Mouse (Mus musculus) CH12.LX (cell line): Measurements from ENCODE around the gene Pimreg. TPM values are rescaled to one million over a fixed set of nuclear protein-coding genes. Genes with fewer than 3 reads are reported as not detected.

ENCODE experiments used
- DNase-seq: peaks from one replicate; pipeline ENCODE4 v3.0.0-alpha.2; 2013; ENCODE audit errors: extremely low read depth
- H3K27ac ChIP-seq: 2 replicates; pipeline ENCODE4 v1.5.1; 2012; ENCODE audit warnings: low read depth, mild to moderate bottlenecking, control low read depth, moderate library complexity; ENCODE audit not compliant: insufficient read depth
- H3K27me3 ChIP-seq: replicated peaks from 2 replicates; pipeline ENCODE3; 2012; ENCODE audit warnings: inconsistent platforms
- H3K36me3 ChIP-seq, 2 experiments: replicated peaks in 1 of 2; 2 replicates each; pipeline versions ENCODE3 to v1.6.1; 2012; ENCODE audit warnings: inconsistent platforms in 1 of 2, low read length in 1 of 2, mild to moderate bottlenecking in 1 of 2, mixed read lengths in 1 of 2, moderate library complexity in 1 of 2; ENCODE audit not compliant: control insufficient read depth in 1 of 2, insufficient read depth in 1 of 2
- H3K4me1 ChIP-seq, 2 experiments: 2 replicates each; pipeline ENCODE4 v1.6.1; 2012; ENCODE audit warnings: inconsistent platforms in 1 of 2, moderate library complexity in 1 of 2; ENCODE audit not compliant: insufficient read depth in 2 of 2, control insufficient read depth in 1 of 2
- H3K4me2 ChIP-seq: 2 replicates; pipeline ENCODE4 v1.6.1; 2012; ENCODE audit warnings: low read depth, mild to moderate bottlenecking, control low read depth; ENCODE audit not compliant: poor library complexity, insufficient read depth, severe bottlenecking
- H3K4me3 ChIP-seq, 3 experiments: fragments of 150-350 bp in 1 of 3; sonication (generic) in 1 of 3; replicated peaks in 1 of 3; 2 replicates each; pipeline versions ENCODE3 to v1.5.1; 2011 to 2012; ENCODE audit warnings: low read depth in 2 of 3, low read length in 2 of 3, mild to moderate bottlenecking in 2 of 3, moderate library complexity in 2 of 3, control low read depth in 1 of 3, improper control_type of control experiment in 1 of 3, inconsistent platforms in 1 of 3, mixed read lengths in 1 of 3; ENCODE audit not compliant: poor library complexity in 1 of 3
- H3K79me2 ChIP-seq: replicated peaks from 2 replicates; pipeline ENCODE4 v1.6.1; 2012; ENCODE audit warnings: mild to moderate bottlenecking, moderate library complexity; ENCODE audit not compliant: control insufficient read depth, poor library complexity, insufficient read depth, severe bottlenecking; ENCODE audit errors: extremely low read depth
- H3K9ac ChIP-seq: 2 replicates; pipeline ENCODE4 v1.6.1; 2012; ENCODE audit warnings: low read depth, mild to moderate bottlenecking, control low read depth, moderate library complexity; ENCODE audit not compliant: insufficient read depth
- H3K9me3 ChIP-seq: replicated peaks from 2 replicates; pipeline ENCODE3; 2012; ENCODE audit warnings: low read length, inconsistent platforms, mixed read lengths
- BHLHE40 ChIP-seq: IDR thresholded peaks from 2 replicates; pipeline ENCODE4 v1.6.1; 2011; ENCODE audit warnings: mild to moderate bottlenecking, low read depth, low read length, improper control_type of control experiment
- CHD1 ChIP-seq: IDR thresholded peaks from 2 replicates; pipeline ENCODE4 v1.6.1; 2012; ENCODE audit warnings: low read depth, low read length, improper control_type of control experiment, inconsistent platforms
- CHD2 ChIP-seq: IDR thresholded peaks from 2 replicates; pipeline ENCODE4 v1.6.1; 2011; ENCODE audit warnings: low read length, improper control_type of control experiment
- CTCF ChIP-seq, 2 experiments: IDR thresholded peaks in 1 of 2; conservative IDR thresholded peaks in 1 of 2; 2 replicates each; pipeline ENCODE4 v1.5.1; 2011 to 2012; ENCODE audit warnings: low read depth in 2 of 2, low read length in 2 of 2, improper control_type of control experiment in 1 of 2, inconsistent platforms in 1 of 2, mild to moderate bottlenecking in 1 of 2, moderate library complexity in 1 of 2
- E2F4 ChIP-seq: IDR thresholded peaks from 2 replicates; pipeline ENCODE4 v1.6.1; 2011; ENCODE audit warnings: low read depth, low read length, improper control_type of control experiment; ENCODE audit not compliant: insufficient replicate concordance
- IRF4 ChIP-seq: IDR thresholded peaks from 2 replicates; pipeline ENCODE4 v1.6.1; 2014; ENCODE audit warnings: low read depth, mild to moderate bottlenecking, inconsistent platforms, low read length, improper control_type of control experiment
- JUND ChIP-seq: conservative IDR thresholded peaks from 2 replicates; pipeline ENCODE4 v1.6.1; 2011; ENCODE audit warnings: low read depth, low read length, improper control_type of control experiment
- MAX ChIP-seq: IDR thresholded peaks from 2 replicates; pipeline ENCODE4 v1.6.1; 2011; ENCODE audit warnings: low read length, improper control_type of control experiment
- MEF2A ChIP-seq: IDR thresholded peaks from 2 replicates; pipeline ENCODE4 v1.6.1; 2014; ENCODE audit warnings: low read depth, mild to moderate bottlenecking, inconsistent platforms, low read length, improper control_type of control experiment, borderline replicate concordance
- MXI1 ChIP-seq: IDR thresholded peaks from 2 replicates; pipeline ENCODE4 v1.6.1; 2011; ENCODE audit warnings: mild to moderate bottlenecking, low read depth, low read length, improper control_type of control experiment
- MYC ChIP-seq: IDR thresholded peaks from 2 replicates; pipeline ENCODE4 v1.6.1; 2011; ENCODE audit warnings: low read depth, mild to moderate bottlenecking, improper control_type of control experiment, low read length
- NELFE ChIP-seq: IDR thresholded peaks from 2 replicates; pipeline ENCODE4 v1.6.1; 2011; ENCODE audit warnings: low read depth, low read length, improper control_type of control experiment
- PAX5 ChIP-seq: IDR thresholded peaks from 2 replicates; pipeline ENCODE4 v1.6.1; 2012; ENCODE audit warnings: low read length, inconsistent platforms, mixed read lengths
- POLR2A ChIP-seq: IDR thresholded peaks from 2 replicates; pipeline ENCODE4 v1.6.1; 2011; ENCODE audit warnings: low read depth, mild to moderate bottlenecking, improper control_type of control experiment, low read length
- RAD21 ChIP-seq: IDR thresholded peaks from 2 replicates; pipeline ENCODE4 v1.6.1; 2011; ENCODE audit warnings: low read depth, mild to moderate bottlenecking, low read length, improper control_type of control experiment, moderate library complexity
- SIN3A ChIP-seq: IDR thresholded peaks from 2 replicates; pipeline ENCODE4 v1.6.1; 2012; ENCODE audit warnings: low read length, improper control_type of control experiment, inconsistent platforms
- SMC3 ChIP-seq: IDR thresholded peaks from 2 replicates; pipeline ENCODE4 v1.6.1; 2011; ENCODE audit warnings: low read depth, low read length, improper control_type of control experiment
- TCF12 ChIP-seq: IDR thresholded peaks from 2 replicates; pipeline ENCODE4 v1.6.1; 2014; ENCODE audit warnings: low read depth, mild to moderate bottlenecking, inconsistent platforms, low read length, improper control_type of control experiment
- UBTF ChIP-seq: IDR thresholded peaks from 2 replicates; pipeline ENCODE4 v1.6.1; 2012; ENCODE audit warnings: low read depth, mild to moderate bottlenecking, inconsistent platforms, low read length, improper control_type of control experiment, moderate library complexity
- USF1 ChIP-seq: IDR thresholded peaks from 2 replicates; pipeline ENCODE4 v1.6.1; 2014; ENCODE audit warnings: low read depth, mild to moderate bottlenecking, inconsistent platforms, low read length, improper control_type of control experiment
- ZC3H11A ChIP-seq: IDR thresholded peaks from 2 replicates; pipeline ENCODE4 v1.6.1; 2012; ENCODE audit warnings: low read depth, mild to moderate bottlenecking, inconsistent platforms, low read length, improper control_type of control experiment
- ZMIZ1 ChIP-seq: IDR thresholded peaks from 2 replicates; pipeline ENCODE4 v1.6.1; 2012; ENCODE audit warnings: low read depth, mild to moderate bottlenecking, inconsistent platforms, low read length, improper control_type of control experiment
- ZNF384 ChIP-seq: IDR thresholded peaks from 2 replicates; pipeline ENCODE4 v1.6.1; 2012; ENCODE audit warnings: low read depth, low read length, improper control_type of control experiment, inconsistent platforms
- dilution Hi-C: fragments of 300-500 bp; cut with MboI; formaldehyde crosslinking; loops from 2 replicates; pipeline ENCODE4 v1.14.3; 2020; ENCODE audit warnings: low sequenced_read_pairs; ENCODE audit not compliant: extremely low pct_unique_long_range_greater_than_20kb, extremely low pct_ligation_motif_present
- in situ Hi-C: fragments of 300-500 bp; cut with MboI; formaldehyde crosslinking; loops from 3 replicates; pipeline ENCODE4 v1.14.3; 2019; ENCODE audit warnings: low sequenced_read_pairs, low pct_ligation_motif_present, low pct_unique_long_range_greater_than_20kb, mixed read lengths
- polyA plus RNA-seq: library from polyadenylated mRNA; unstranded; fragments of >175 nt; gene quantifications from 2 replicates; pipeline ENCODE4 v1.2.1, GENCODE M21; 2012; ENCODE audit warnings: low read depth; ENCODE audit not compliant: insufficient read length
- total RNA-seq, 2 experiments: library from RNA; depleted of rRNA; stranded (reverse); fragments of 300-350 nt in 1 of 2; fragments of >200 nt in 1 of 2; gene quantifications; 2 replicates each; pipeline ENCODE4 v1.2.3; 2012 to 2014

The Pimreg gene
- total and polyA plus RNA-seq, 3 experiments = 26.4 to 52.7 (median 27.9) TPM

GRCm38 (mm10) chr11:72052636-72053035, 10.8 kb downstream of the Pimreg start:
- Histone ChIP-seq H3K79me2 (no peaks in the 10 kb centered on the region), H3K4me2 (no peak overlapping the region), H3K27me3 (peaks cover 16% of the 10 kb centered on the region), H3K4me1 (peaks cover 2 to 19% of the 10 kb centered on the region in 2 experiments; a peak in 2 of 4 replicates), H3K9ac (no peak overlapping the region), H3K4me3 (no peak overlapping the region), H3K36me3 (peaks cover 0 to 15% of the 10 kb centered on the region in 2 experiments), H3K27ac (no peak overlapping the region), H3K9me3 (no peaks in the 10 kb centered on the region)
- DNase-seq = peak; percentile 90
- dilution Hi-C loops (no loop called here), in situ Hi-C loops (no loop called here)
- TF ChIP-seq IRF4 = peak; percentile 42; the same call in 1 of the 2 replicates
- peak; percentile 43 for TF ChIP-seq ZC3H11A
- TF ChIP-seq NELFE = peak; percentile 54; the same call in 1 of the 2 replicates
- peak; percentile 95 for TF ChIP-seq RAD21
- no peak for TF ChIP-seq JUND
- TF ChIP-seq TCF12 = no peak
- peak; percentile 96 for TF ChIP-seq MYC
- TF ChIP-seq CTCF (conservative IDR thresholded peaks at IDR 0.05 in 1 of 2, IDR thresholded peaks at IDR 0.05 in 1 of 2; ENCODE audit: low read depth in 2 of 2, low read length in 2 of 2) = peak; percentile 97 to 99
- TF ChIP-seq USF1 = no peak
- peak; percentile 92 for TF ChIP-seq SMC3
- TF ChIP-seq MAX = peak; percentile 95
- TF ChIP-seq BHLHE40 = peak; percentile 44; the same call in 1 of the 2 replicates

DNA sequence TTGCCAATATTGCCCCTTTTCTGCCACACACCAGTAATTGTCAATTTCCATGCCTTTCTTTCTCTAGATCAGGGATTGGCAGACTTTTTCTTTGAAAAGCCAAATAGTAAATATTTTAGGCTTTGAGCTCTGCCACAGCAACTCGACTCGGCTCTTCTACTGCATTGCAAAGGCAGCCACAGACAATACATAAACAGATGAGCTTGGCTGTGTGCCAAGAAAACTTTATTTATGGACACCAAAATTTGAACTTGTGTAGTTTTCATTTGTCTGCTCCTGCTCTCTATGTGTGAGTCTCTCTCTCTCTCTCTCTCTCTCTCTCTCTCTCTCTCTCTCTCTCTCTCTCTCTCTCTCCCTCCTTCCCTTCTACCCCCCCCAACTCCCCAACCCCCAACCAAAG, 13.3 kb downstream of the Pimreg start:
- Histone ChIP-seq H3K79me2 (no peaks in the 10 kb centered on the region), H3K9ac (no peak overlapping the region), H3K4me1 (peaks cover 8 to 27% of the 10 kb centered on the region in 2 experiments; a peak in 3 of 4 replicates), H3K36me3 (no peaks in the 10 kb centered on the region), H3K27me3 (peaks cover 21% of the 10 kb centered on the region), H3K27ac (no peak overlapping the region), H3K4me2 (no peak overlapping the region), H3K9me3 (no peaks in the 10 kb centered on the region), H3K4me3 (no peak overlapping the region)
- in situ Hi-C loops = loop anchor here (5.0 kb wide), 1 partner anchor 87 kb away; no protein-coding TSS in a partner anchor
- dilution Hi-C loops = no loop called here
- no peak for TF ChIP-seq SIN3A
- no peak for TF ChIP-seq NELFE
- no peak for DNase-seq

DNA sequence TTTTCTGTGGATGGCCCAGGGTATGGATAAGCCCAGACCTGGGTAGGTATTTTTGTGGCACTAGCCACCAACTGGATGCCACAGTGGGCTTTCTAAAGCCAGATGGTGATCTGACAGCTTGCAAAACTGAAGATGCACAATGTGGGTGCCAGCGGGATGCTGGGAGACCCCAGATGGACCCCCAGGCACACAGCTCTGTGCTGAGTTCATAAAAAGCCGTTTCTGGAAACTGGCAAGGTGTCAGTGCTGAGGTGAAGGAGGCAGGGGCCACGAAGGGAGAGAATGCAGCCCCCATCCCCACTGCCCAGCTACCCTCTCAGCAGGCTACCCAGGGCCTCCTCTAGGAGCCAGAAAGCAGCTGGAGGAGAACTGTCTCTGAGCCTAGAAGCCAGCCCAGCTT, 15.3 kb downstream of the Pimreg start:
- H3K4me2 ChIP-seq = no peak overlapping the region

More for the DNA sequence above, 15.3 kb downstream of the Pimreg start:
- dilution Hi-C loops = no loop called here
- Histone ChIP-seq H3K27ac (no peak overlapping the region), H3K27me3 (peaks cover 21% of the 10 kb centered on the region), H3K4me3 (no peak overlapping the region), H3K79me2 (no peaks in the 10 kb centered on the region), H3K9ac (no peak overlapping the region), H3K36me3 (no peaks in the 10 kb centered on the region), H3K4me1 (peaks cover 25 to 45% of the 10 kb centered on the region in 2 experiments), H3K9me3 (no peaks in the 10 kb centered on the region)
- in situ Hi-C loops = loop anchor here (5.0 kb wide), 1 partner anchor 85 kb away; no protein-coding TSS in a partner anchor
- DNase-seq = no peak
- TF ChIP-seq MEF2A (no peak), MXI1 (no peak), CHD1 (no peak), UBTF (no peak), CHD2 (no peak), ZMIZ1 (no peak), PAX5 (no peak), NELFE (no peak), E2F4 (no peak), MAX (no peak), ZC3H11A (no peak), POLR2A (no peak), ZNF384 (no peak)
